Mouse (Mus musculus) lung, adult 18-20 months (tissue): Measurements from ENCODE around the gene Ubxn11.
"Not testable (repeated sequence)": the region's sequence is repeated elsewhere in the genome, so short reads cannot be mapped to it uniquely, and the experiment has no call there.

Experiments
- DNase-seq, 2 experiments: peaks; one replicate each; pipeline ENCODE4 v3.0.0; 2022; ENCODE audit warnings: mixed read lengths in 2 of 2

Gene Ubxn11

DNA sequence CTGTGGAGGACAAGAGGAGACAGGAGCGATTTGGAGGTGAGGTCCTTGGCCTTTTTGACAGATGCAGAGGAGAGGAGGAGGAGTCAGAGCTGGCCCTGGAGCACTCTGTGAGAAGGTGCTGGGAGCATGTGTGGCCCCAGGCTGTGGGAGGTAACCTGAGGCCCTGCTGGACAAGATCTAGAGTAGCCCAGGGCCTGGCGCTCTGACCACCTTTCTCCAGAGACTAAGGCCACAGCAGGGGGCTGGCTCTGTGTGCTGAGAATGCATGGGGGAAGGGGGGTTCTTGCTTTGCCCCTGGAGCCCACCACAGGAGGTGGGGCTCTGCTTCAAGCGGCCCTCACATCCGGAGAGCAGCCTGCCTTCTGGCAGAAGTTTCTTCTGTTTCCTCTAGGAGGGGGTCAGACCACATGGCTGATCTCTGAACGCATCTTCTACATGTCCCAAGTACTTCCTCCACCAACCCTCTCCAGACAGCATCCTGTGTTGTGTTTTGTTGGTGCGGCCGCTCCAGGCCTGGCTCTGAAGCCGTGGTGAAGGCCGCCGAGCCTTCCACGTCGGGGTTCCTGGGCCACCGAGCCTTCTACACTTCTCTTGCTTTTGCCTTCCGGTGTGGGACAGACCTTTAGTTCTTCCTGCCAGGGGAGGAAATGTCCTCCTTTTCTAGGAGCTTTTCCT is 15.9 kb downstream of the Ubxn11 start:
- no peak for DNase-seq

- no peak for DNase-seq
Measured at GRCm38 (mm10) chr4:134119042-134119441, 16.7 kb downstream of the Ubxn11 start.

GRCm38 (mm10) chr4:134119644-134120043 is 17.3 kb downstream of the Ubxn11 start:
- DNase-seq: no peak

DNA sequence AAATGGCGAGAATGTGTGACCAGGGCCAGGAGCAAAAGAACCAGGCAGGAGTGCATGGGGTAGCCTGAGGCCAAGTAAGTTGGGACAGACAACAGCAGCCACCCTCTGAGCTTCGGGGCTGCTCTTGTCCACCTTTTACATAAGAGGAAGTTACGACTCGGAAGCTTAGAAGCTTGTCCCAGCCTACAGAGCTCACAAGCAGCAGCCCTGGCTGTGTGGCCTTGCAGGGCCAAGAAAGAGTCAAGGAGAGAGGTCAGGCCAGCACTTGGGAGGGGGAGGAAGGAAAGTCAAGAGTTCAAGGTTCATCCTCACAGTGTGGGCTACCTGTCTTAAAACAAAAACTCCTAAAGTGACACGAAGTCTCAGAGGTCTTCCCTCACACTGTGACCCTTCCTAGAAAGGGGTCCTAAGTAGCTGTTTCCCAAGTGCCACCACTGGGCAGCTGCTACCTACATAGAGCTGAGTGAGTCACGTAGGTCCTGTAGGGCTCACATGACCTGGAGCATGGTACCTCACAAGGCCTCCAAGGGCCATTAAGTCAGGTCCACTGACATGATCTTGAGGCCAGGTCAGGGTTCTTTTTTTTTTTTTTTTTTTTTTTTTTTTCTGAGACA is 17.9 kb downstream of the Ubxn11 start:
- DNase-seq: no peak

DNA sequence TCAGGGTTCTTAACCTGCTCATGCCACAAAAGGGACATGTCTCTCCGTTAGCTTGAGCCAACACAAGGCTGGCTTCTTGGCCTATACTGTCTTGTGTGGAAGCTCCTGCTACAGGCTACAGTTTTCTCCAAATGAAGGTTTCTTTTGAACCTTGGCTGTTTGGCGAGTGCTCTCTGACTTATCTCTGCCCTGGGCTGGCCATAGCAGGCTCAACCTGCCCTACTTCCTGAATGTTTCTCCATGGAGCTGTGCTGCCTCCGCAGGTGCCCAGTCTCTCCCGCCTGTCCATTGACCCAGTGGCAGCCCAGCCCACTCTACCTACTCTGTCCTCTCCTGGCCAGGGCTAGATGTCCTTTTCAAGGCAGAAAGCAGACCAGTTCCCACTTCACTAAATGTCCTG is 18.5 kb downstream of the Ubxn11 start:
- no peak for DNase-seq

DNA sequence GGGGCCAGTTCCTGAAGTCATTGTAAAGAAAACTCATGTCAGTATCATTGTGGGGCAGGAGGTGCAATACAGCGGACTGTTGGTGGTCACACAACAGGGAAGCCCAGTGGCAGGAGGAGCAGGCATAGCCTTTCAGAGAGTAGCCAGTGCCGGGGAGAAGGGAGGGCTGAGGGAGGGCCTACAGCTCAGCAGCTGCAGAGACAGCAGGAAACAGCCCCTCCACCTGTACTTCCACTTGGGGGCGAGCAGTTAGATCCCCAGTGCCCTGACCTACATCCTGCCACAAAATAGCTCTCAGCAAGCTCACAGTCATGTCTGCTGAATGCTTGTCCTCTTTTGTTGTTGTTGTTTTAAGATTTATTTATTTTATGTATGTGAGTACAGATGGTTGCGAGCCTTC is 19.2 kb downstream of the Ubxn11 start:
- no peak for DNase-seq

DNA sequence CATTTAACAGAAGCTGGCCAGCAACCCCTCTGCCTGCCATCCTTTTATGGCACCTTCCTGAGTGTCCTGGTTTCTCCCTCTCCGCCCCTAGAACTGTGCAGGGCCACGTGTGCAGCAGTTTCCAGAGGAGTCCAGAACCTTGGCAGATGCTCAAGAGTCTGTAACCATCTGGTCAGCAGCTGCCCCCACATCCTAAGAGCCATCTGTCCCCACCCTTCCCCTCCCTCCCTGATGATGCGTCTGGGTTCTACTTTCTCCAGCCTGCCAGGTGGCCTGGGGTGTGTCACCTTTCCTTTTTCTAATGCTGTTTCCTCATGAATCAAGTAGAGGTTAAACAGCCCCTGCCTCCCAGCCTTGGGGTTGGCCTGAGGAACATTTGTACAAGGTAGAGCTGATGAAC is 19.9 kb downstream of the Ubxn11 start:
- no peak for DNase-seq

- DNase-seq: no peak
Measured at GRCm38 (mm10) chr4:134123147-134123546, 20.8 kb downstream of the Ubxn11 start.

- no peak for DNase-seq
Measured at GRCm38 (mm10) chr4:134123680-134124551, 21.5 kb downstream of the Ubxn11 start.

DNA sequence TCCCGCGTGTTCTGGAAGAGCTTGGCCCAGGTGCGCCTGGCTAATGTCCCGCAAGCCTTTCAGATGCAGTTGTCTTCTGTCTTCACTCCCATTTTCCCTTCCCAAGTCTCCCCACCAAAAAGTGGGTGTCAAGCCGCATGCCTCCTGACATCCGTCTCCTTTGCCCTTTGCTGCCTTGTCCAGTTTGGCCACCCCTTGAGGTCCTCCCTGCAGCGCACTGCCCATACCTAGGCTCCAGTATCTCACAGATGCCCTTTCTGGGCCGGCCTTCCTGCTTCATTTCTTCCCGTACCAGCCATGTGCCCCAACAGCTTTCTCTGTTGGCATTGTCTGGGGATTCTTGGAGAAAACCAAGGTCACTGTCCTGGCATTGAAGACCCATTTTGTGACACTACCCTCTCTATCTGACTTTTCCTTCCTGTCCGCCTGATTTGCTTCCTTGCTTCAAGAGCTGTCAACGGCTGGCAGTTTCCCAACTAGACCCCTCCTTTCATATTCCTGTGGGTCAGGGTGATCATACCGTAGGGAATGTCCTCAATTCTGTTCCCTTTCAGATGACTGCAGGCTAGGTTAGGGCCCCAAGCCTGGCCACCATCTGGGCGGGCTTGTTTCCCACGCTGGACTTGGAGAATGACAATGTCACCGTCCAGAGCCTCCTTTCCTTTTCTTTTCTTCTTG is 23.2 kb downstream of the Ubxn11 start:
- no peak for DNase-seq

DNA sequence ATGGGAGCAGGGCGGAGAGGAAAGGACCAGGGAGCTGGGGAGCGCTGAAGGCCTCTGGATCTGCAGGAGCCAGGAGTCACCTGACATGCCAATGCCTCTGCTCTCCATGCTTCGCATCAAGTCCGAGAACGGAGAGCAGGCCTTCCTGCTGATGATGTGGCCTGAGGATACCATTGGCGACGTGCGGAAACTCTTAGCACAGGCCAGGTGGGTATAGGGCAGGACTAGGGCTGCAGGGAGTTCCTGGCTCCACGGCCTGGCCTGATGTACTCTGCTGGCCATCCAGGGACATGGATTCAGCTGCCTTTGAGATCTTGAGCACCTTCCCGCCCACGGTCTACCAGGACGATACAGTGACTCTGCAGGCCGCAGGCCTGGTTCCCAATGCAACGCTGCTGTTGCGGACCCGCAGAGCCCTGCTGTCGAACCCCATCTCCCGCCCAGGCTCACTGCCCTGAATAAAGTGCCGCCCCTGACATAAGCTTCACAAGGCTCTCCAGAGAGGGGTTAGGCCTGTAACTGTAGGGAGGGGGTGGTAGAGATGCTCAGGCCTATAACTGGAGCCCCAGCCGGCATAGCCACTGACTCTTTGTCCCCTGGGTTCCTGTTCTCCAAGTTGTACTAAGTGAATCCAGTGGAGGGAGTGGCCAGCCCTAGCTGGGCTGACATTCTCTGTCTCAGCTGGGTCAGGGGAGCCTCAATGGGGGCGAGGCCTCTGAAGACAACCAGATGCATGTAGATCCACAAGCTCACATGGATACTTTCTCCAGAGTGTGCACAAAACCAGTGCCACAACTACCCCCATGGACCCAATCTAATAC is 24.1 kb downstream of the Ubxn11 start:
- DNase-seq: no peak

DNA sequence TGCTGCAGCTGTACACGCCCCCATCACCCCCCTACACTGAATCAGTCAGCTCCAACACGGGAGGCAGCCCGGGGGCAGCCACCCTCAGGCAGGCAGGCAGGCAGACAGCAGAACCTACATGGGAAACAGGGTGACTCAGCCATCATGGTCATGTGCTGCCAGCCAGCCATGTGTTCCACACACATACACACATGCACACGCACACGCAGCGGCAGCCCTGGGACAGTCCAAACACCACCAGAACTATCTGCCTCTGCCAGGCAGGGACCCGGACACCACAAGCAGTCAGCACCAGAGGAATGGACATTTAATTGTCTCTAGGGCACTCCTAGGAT is 24.7 kb downstream of the Ubxn11 start:
- no peak for DNase-seq

DNA sequence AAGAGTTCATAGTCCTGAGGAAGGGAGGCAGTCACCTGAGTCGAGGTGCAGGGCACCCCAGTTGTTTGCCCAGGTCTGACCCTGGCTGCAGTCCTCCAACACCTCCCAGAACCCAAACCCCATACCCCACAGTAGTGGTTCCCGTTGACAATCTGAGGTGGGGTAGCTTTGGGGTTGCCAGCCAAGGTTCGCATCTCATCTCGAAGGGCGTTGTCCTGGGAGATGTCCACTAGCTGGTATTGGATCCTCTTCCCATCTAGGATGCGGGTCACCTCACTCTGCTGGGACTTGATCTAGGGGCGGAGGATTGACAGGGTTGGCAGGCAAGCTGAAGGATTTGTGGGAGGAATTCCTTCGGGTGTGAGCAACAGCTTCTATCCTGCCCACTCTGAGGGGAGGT is 25.4 kb downstream of the Ubxn11 start:
- no peak for DNase-seq

GRCm38 (mm10) chr4:134128221-134128982 is 26.0 kb downstream of the Ubxn11 start, which contains the start of gene Sh3bgrl3:
TSS of gene Sh3bgrl3 (minus strand) at chr4:134128789.
- DNase-seq: peak; percentile 90 to 92

DNA sequence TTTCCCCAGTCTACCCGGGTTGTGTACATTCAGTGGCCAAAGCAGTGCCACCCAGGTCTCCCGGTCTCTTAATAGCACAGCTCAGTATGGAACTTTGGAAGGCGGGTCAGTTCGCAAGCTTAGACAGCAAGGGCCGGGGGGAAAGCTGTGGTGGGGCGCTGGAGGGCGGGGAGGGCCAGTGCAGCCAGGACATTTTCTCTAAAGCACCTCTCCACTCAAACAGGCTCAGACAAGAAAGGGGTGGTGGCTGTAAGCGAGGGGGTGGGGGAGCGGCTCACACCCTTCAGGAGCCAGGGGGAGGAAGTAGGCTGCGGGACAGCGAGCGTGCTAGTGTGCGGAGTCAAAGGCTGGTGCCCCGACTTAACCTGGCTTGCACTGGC is 26.6 kb downstream of the Ubxn11 start:
- peak; percentile 46 to 64 for DNase-seq

- DNase-seq: peak; percentile 53 to 60
Measured at GRCm38 (mm10) chr4:134129482-134129881, 27.1 kb downstream of the Ubxn11 start.

DNA sequence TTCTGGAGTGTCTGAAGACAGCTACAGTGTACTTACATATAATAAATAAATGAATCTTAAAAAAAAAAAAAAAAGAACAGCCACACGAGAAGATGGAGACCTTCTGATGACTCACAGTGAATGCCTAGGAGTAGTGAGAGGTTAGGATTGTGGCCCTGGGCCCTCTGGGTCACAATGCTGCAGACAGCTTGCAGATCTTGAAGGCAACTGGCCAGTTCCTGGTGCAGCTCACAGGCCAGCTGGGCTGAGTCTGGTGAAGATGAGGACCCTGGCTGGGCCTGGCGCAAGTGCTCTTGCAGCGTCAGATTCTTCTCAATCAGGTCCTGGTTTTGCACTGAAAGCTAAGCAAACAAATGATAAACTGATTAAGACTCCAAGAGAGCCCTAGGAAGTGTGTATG is 29.7 kb downstream of the Ubxn11 start:
- no peak for DNase-seq

DNA sequence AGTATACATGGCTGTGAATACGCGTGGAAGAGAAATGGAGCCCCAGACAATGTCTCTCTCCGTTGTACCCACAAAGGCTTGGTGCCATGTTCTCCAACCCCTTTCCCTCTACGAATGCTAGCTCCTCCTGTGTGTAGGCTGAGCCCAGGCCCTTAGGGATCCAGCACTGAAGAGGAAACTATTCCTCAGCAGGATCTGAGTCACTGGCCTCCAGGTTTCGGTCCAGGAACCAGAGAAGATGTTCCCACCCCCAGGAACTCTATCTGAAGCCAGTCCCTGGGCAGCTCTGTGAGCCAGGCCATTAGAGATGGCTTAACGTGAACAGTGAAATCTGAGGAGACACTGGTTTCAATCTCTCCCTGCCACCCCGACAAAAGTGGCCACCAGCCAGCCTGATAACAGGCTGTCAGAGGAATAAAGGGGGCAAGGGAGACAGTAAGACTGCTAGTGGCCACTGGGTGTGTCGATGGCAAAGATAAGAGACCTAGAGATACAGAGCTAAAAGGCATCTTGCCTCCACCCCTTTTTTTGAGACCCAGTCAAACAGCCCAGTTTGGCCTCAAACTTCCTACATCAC is 30.2 kb downstream of the Ubxn11 start:
- DNase-seq: no peak

DNA sequence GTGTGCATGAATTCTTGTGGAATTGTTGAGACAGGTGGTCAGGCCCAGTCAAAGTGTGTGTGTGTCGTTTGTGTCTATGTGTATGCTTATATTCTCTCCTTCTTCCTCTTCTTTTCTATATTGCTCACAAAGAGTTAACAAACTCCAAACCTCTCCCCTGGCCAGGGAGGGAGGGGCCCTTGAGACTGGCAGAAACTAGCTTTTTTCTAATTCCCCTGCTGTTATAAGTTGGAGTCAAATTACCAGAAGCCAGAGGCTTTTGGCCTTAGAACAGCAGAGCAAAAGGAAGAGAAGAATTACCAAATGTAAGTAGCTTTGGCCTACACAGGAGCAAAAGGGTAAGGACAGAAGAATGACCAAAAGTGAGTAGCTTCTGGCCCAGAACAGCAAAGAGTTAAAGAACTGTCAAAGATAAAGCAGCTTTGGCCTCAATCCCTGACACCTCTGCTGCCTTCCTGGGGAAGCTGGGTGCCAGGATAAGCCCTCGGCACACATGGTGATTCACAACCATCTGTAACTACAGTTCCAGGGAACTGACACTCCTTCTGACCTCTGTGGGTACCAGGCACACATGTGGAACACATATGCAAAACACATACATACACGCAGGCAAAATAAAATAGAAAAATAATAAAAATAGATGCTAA is 34.0 kb downstream of the Ubxn11 start:
- DNase-seq: no peak

DNA sequence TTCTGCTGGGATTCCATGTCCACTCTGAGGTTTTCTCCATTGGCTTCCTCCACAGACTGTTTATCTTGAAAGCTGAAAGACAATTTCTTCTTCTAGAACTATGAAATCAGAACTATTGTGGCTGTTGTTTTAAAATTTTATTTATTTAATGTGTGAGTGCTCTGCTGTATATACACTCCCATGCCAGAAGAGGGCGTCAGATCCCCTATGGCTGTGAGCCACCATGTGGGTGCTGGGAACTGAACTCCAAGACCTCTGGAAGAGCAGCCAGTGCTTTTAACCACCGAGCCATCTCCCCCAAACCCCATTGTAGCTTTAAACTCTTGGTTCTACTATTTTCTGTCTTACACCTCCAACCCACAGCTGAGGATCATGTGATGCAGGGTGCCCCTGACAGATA is 36.5 kb downstream of the Ubxn11 start:
- no peak for DNase-seq

DNA sequence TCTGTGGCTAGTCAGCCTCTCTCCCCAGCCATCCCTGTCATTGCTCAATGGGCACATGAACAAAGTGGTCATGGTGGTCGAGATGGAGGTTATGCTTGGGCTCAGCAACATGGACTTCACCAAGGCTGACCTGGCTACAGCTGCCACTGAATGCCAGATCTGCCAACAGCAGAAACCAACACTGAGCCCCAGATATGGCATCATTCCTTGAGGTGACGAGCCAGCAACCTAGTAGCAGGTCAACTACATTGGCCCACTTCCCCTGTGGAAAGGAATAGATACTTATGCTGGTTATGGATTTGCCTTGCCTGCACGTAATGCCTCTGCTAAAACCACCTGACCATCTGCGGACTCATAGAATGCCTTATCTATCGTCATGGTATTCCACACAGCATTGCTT is 41.9 kb downstream of the Ubxn11 start:
- not testable (repeated sequence) for DNase-seq
